In genomic region chr6:121117971-121118755, GRCm38 (mm10) we compare ENCODE assay signal across 19 mouse cellular contexts. TPM values are rescaled to one million over a fixed set of nuclear protein-coding genes. Genes with fewer than 3 reads are reported as not detected.
A peak's percentile ranks its signal among the peaks of the same experiment; 100 is the strongest.
DNase-seq lines count a peak whose midpoint lies in the region; ATAC-seq and TF ChIP-seq lines count a peak whose summit lies in the region.
"Had no signal": no experiment of that assay in that cellular context is flagged by ENCODE, and none has a peak within 500 bp of the region (broad histone marks: within the 10 kb centered on the region; RNA-seq: fewer than 3 reads in every experiment).

No protein-coding gene starts in this region.

- H3K9me3 ChIP-seq in kidney, embryonic 16.5 days (ENCODE audit: low read length) = no peaks in the 10 kb centered on the region; the same call in 1 of the 2 replicates
- H3K9me3 ChIP-seq in lung, postnatal 0 days (ENCODE audit: low read length) = no peaks in the 10 kb centered on the region
- H3K9me3 ChIP-seq: embryonic facial prominence, embryonic 15.5 days; forebrain, embryonic 15.5 days; hindbrain, embryonic 15.5 days had no signal

- no peak for ATAC-seq in kidney, embryonic 16.5 days (ENCODE audit: low FRiP score, low TSS enrichment)
- peak; percentile 54 for ATAC-seq in lung, postnatal 0 days
- ATAC-seq: forebrain, embryonic 15.5 days; intestine, embryonic 16.5 days had no signal

- WGBS in kidney, embryonic 16.5 days = 52% methylated on average over 15 of the region's 15 CpGs
- 50% methylated on average over 15 of the region's 15 CpGs for WGBS in lung, postnatal 0 days

- H3K36me3 ChIP-seq in kidney, embryonic 16.5 days (ENCODE audit: insufficient read depth, low read length) = no peaks in the 10 kb centered on the region
- H3K36me3 ChIP-seq in lung, postnatal 0 days (ENCODE audit: insufficient read depth, low read length) = no peaks in the 10 kb centered on the region
- H3K36me3 ChIP-seq: embryonic facial prominence, embryonic 15.5 days; forebrain, embryonic 15.5 days had no signal

- no peak overlapping the region for H3K27ac ChIP-seq in kidney, embryonic 16.5 days (ENCODE audit: low read length)
- H3K27ac ChIP-seq in lung, postnatal 0 days (ENCODE audit: low read length) = no peak overlapping the region
- H3K27ac ChIP-seq: embryonic facial prominence, embryonic 15.5 days; forebrain, embryonic 15.5 days; heart, adult 2 months; hindbrain, embryonic 15.5 days had no signal

- no peak for TF ChIP-seq CTCF in lung, postnatal 0 days (IDR thresholded peaks at IDR 0.05)

- DNase-seq in adrenal gland, postnatal 14 days = peak; percentile 63
- no peak for DNase-seq in adrenal gland, postnatal 36 days
- DNase-seq in kidney, adult 18-20 months = peak; percentile 22
- DNase-seq in lung, postnatal 0 days (ENCODE audit: low spot score) = no peak
- DNase-seq in lung, postnatal 4 days = no peak
- no peak for DNase-seq in testis, postnatal 14 days (ENCODE audit: low spot score)
- DNase-seq: cerebellum, adult 11 months; cerebellum, adult 8-10 months; cerebellum, postnatal 14 days; embryo, embryonic 11 days; gastrocnemius, postnatal 10 days; heart, adult 2 months; heart, postnatal 36 days had no signal

- TF ChIP-seq EP300 in lung, postnatal 0 days (IDR thresholded peaks at IDR 0.05) = no peak

- H3K4me3 ChIP-seq in kidney, embryonic 16.5 days (ENCODE audit: low read length) = no peak overlapping the region
- no peak overlapping the region for H3K4me3 ChIP-seq in lung, postnatal 0 days (ENCODE audit: low read depth, low read length)
- H3K4me3 ChIP-seq: embryonic facial prominence, embryonic 15.5 days; erythroblast, embryonic 14.5 days; forebrain, embryonic 15.5 days; heart, adult 2 months; hindbrain, embryonic 15.5 days had no signal

- H3K4me2 ChIP-seq in kidney, embryonic 16.5 days (replicated peaks; ENCODE audit: low read depth, low read length) = no peak overlapping the region
- H3K4me2 ChIP-seq in lung, postnatal 0 days (replicated peaks; ENCODE audit: low read depth, low read length) = no peak overlapping the region
- H3K4me2 ChIP-seq: embryonic facial prominence, embryonic 15.5 days; forebrain, embryonic 15.5 days; hindbrain, embryonic 15.5 days had no signal

- no peaks in the 10 kb centered on the region for H3K27me3 ChIP-seq in kidney, embryonic 16.5 days (ENCODE audit: insufficient read depth, low read length)
- no peaks in the 10 kb centered on the region for H3K27me3 ChIP-seq in lung, postnatal 0 days (replicated peaks; ENCODE audit: insufficient read depth, low read length)
- H3K27me3 ChIP-seq: embryonic facial prominence, embryonic 15.5 days; forebrain, embryonic 15.5 days; hindbrain, embryonic 15.5 days had no signal

- H3K9ac ChIP-seq in kidney, embryonic 16.5 days (replicated peaks; ENCODE audit: low read length) = no peak overlapping the region
- H3K9ac ChIP-seq in lung, postnatal 0 days (replicated peaks; ENCODE audit: low read depth) = no peak overlapping the region
- H3K9ac ChIP-seq: embryonic facial prominence, embryonic 15.5 days; forebrain, embryonic 15.5 days; hindbrain, embryonic 15.5 days had no signal

- H3K4me1 ChIP-seq in kidney, embryonic 16.5 days (ENCODE audit: insufficient read depth, low read length) = no peaks in the 10 kb centered on the region
- H3K4me1 ChIP-seq in lung, postnatal 0 days (ENCODE audit: insufficient read depth, low read depth, low read length) = no peaks in the 10 kb centered on the region
- H3K4me1 ChIP-seq: forebrain, embryonic 15.5 days; hindbrain, embryonic 15.5 days had no signal

RNA-seq across cellular contexts. Expression of gene Mical3, which starts 12.6 kb away (rescaled TPM):
- 56.9 and 59.6 TPM in 2 replicates for total RNA-seq in adrenal gland, postnatal 14 days (2021)
- total RNA-seq in adrenal gland, postnatal 36 days (2021) = 10 to 100 TPM; 47.4 to 48.7 TPM
- polyA plus RNA-seq in kidney, embryonic 16.5 days (2015; fragmentation: Nextera tagmentation; extraction: Ambion mirVana) = 10.9 and 11.6 TPM in 2 replicates
- 12.6 and 12.8 TPM in 2 replicates for polyA plus RNA-seq in lung, postnatal 0 days (2015; fragmentation: Nextera tagmentation; extraction: Ambion mirVana)

Comparison
In these comparisons a context has a peak if more than half of its experiments do, and no peak if none do; other contexts are left out.
1. DNase-seq: peak in adrenal gland, postnatal 14 days (single experiment) and kidney, adult 18-20 months (single experiment); none in adrenal gland, postnatal 36 days (0 of 2), lung, postnatal 0 days (single experiment), lung, postnatal 4 days (0 of 2) and testis, postnatal 14 days (single experiment).